Mouse (Mus musculus) kidney, embryonic 16.5 days (tissue): ENCODE data around the gene Zcchc4. TPM values are rescaled to one million over a fixed set of nuclear protein-coding genes. Genes with fewer than 3 reads are reported as not detected.

Experiments used
- ATAC-seq: fragments of 200-750 bp; cut with Nextera tagmentation; 2 replicates; pipeline ENCODE4 v1.8.0; 2017; ENCODE audit warnings: moderate TSS enrichment; ENCODE audit not compliant: low FRiP score, low TSS enrichment
- H3K27ac ChIP-seq: fragments of 300-500 bp; sonication (generic); 2 replicates; pipeline ENCODE4 v1.5.1; 2014; ENCODE audit warnings: low read length
- H3K27me3 ChIP-seq: fragments of 300-500 bp; sonication (generic); 2 replicates; pipeline ENCODE4 v1.6.1; 2014; ENCODE audit warnings: low read length, control low read depth, mixed read lengths; ENCODE audit not compliant: insufficient read depth
- H3K36me3 ChIP-seq: fragments of 300-500 bp; sonication (generic); 2 replicates; pipeline ENCODE4 v1.6.1; 2014; ENCODE audit warnings: low read length, control low read depth, mixed read lengths; ENCODE audit not compliant: insufficient read depth
- H3K4me1 ChIP-seq: fragments of 300-500 bp; sonication (generic); 2 replicates; pipeline ENCODE4 v1.6.1; 2014; ENCODE audit warnings: low read length, control low read depth, mixed read lengths; ENCODE audit not compliant: insufficient read depth
- H3K4me2 ChIP-seq: fragments of 300-500 bp; sonication (generic); replicated peaks from 2 replicates; pipeline ENCODE4 v1.6.1; 2014; ENCODE audit warnings: low read depth, low read length
- H3K4me3 ChIP-seq: fragments of 300-500 bp; sonication (generic); 2 replicates; pipeline ENCODE4 v1.5.1; 2014; ENCODE audit warnings: mild to moderate bottlenecking, low read length
- H3K9ac ChIP-seq: fragments of 300-500 bp; sonication (generic); replicated peaks from 2 replicates; pipeline ENCODE4 v1.6.1; 2014; ENCODE audit warnings: low read length
- H3K9me3 ChIP-seq: fragments of 300-500 bp; sonication (generic); 2 replicates; pipeline ENCODE4 v1.6.1; 2016; ENCODE audit warnings: low read length, control low read depth
- WGBS: fragments of 180-500 bp; shearing (Covaris S2); extraction: QIAGEN DNeasy Blood & Tissue Kit; methylation state at CpG from one replicate; pipeline ENCODE4 v1.1.7; 2014; 5-methylcytosine and 5-hydroxymethylcytosine counted together
- polyA plus RNA-seq: library from polyadenylated mRNA; unstranded; fragments of >200 nt; fragmentation: Nextera tagmentation; extraction: Ambion mirVana; gene quantifications from 2 replicates; pipeline ENCODE4 v1.2.1, GENCODE M21; 2015

The Zcchc4 gene
- polyA plus RNA-seq, 1 experiment from 2014 or later, result 15.8 TPM

GRCm38 (mm10) chr5:52813312-52813711 lies 38.1 kb downstream of the Zcchc4 start:
- H3K4me1 ChIP-seq, result no peaks in the 10 kb centered on the region
- ATAC-seq, result no peak
- no peak overlapping the region for H3K9ac ChIP-seq
- 94% methylated on average over 7 of the region's 7 CpGs for WGBS
- no peaks in the 10 kb centered on the region for H3K27me3 ChIP-seq
- H3K4me2 ChIP-seq, result no peak overlapping the region
- H3K27ac ChIP-seq, result no peak overlapping the region
- H3K9me3 ChIP-seq, result no peaks in the 10 kb centered on the region
- no peak overlapping the region for H3K4me3 ChIP-seq
- H3K36me3 ChIP-seq, result 0 out of 2 replicates have a peak, but pooled peaks cover 8% of the 10 kb centered on the region

GRCm38 (mm10) chr5:52818676-52819075 lies 43.5 kb downstream of the Zcchc4 start:
- Histone ChIP-seq H3K27me3 (no peaks in the 10 kb centered on the region), H3K4me1 (no peaks in the 10 kb centered on the region), H3K36me3 (peaks cover 7% of the 10 kb centered on the region; the same call in 1 of the 2 replicates), H3K4me2 (no peak overlapping the region), H3K9ac (no peak overlapping the region), H3K27ac (no peak overlapping the region), H3K9me3 (no peaks in the 10 kb centered on the region), H3K4me3 (no peak overlapping the region)
- no peak for ATAC-seq
- 88% methylated on average over 7 of the region's 7 CpGs for WGBS

GRCm38 (mm10) chr5:52821691-52822090 lies 46.5 kb downstream of the Zcchc4 start:
- no peaks in the 10 kb centered on the region for H3K27me3 ChIP-seq
- 36% methylated on average over 3 of the region's 3 CpGs for WGBS
- H3K9ac ChIP-seq, result no peak overlapping the region
- H3K4me1 ChIP-seq, result no peaks in the 10 kb centered on the region
- no peaks in the 10 kb centered on the region for H3K9me3 ChIP-seq
- no peak overlapping the region for H3K4me2 ChIP-seq
- H3K36me3 ChIP-seq, result peaks cover 4% of the 10 kb centered on the region; the same call in 1 of the 2 replicates
- ATAC-seq, result no peak
- no peak overlapping the region for H3K27ac ChIP-seq
- no peak overlapping the region for H3K4me3 ChIP-seq

- WGBS, result 30% methylated on average over 4 of the region's 4 CpGs
- ATAC-seq, result no peak
Observed at GRCm38 (mm10) chr5:52827923-52828322, 52.7 kb downstream of the Zcchc4 start.

GRCm38 (mm10) chr5:52833005-52833404 lies 57.8 kb downstream of the Zcchc4 start:
- no peaks in the 10 kb centered on the region for H3K27me3 ChIP-seq
- H3K4me1 ChIP-seq, result peaks cover 23% of the 10 kb centered on the region
- H3K36me3 ChIP-seq, result 0 out of 2 replicates have a peak, but pooled peaks cover 5% of the 10 kb centered on the region
- no peaks in the 10 kb centered on the region for H3K9me3 ChIP-seq
- peak overlapping the region; percentile 41; the same call in 1 of the 2 replicates for H3K9ac ChIP-seq
- no peak for ATAC-seq
- peak overlapping the region; percentile 92 for H3K27ac ChIP-seq
- H3K4me2 ChIP-seq, result peak overlapping the region; percentile 89
- peak overlapping the region; percentile 93 for H3K4me3 ChIP-seq

More at GRCm38 (mm10) chr5:52827923-52828322, 52.7 kb downstream of the Zcchc4 start:
- Histone ChIP-seq H3K27ac (no peak overlapping the region), H3K4me2 (no peak overlapping the region), H3K27me3 (no peaks in the 10 kb centered on the region), H3K4me1 (peaks cover 3% of the 10 kb centered on the region; the same call in 1 of the 2 replicates), H3K4me3 (no peak overlapping the region), H3K36me3 (peaks cover 4% of the 10 kb centered on the region; the same call in 1 of the 2 replicates), H3K9ac (no peak overlapping the region), H3K9me3 (no peaks in the 10 kb centered on the region)

- Histone ChIP-seq H3K27me3 (no peaks in the 10 kb centered on the region), H3K4me1 (peaks cover 23% of the 10 kb centered on the region), H3K4me2 (peak within 1 kb of the TSS; percentile 89), H3K9me3 (no peaks in the 10 kb centered on the region), H3K36me3 (0 out of 2 replicates have a peak, but pooled peaks cover 6% of the 10 kb centered on the region), H3K9ac (peak within 1 kb of the TSS; percentile 95), H3K4me3 (peak within 1 kb of the TSS; percentile 93), H3K27ac (peak within 1 kb of the TSS; percentile 93)
- peak; percentile 100 for ATAC-seq
- under 1% methylated on average over 43 of the region's 50 CpGs for WGBS
Observed at GRCm38 (mm10) chr5:52833761-52834274, 58.6 kb downstream of the Zcchc4 start, which contains the start of gene Anapc4. Gene Anapc4, plus strand, starts transcription at chr5:52834012.

GRCm38 (mm10) chr5:52834386-52834785 lies 59.2 kb downstream of the Zcchc4 start:
- ATAC-seq, result no peak; the same call in 1 of the 2 replicates
- WGBS, result 6% methylated on average over 8 of the region's 8 CpGs
- Histone ChIP-seq H3K4me1 (peaks cover 23% of the 10 kb centered on the region), H3K4me2 (peak overlapping the region; percentile 89), H3K27me3 (no peaks in the 10 kb centered on the region), H3K4me3 (peak overlapping the region; percentile 93), H3K36me3 (0 out of 2 replicates have a peak, but pooled peaks cover 8% of the 10 kb centered on the region), H3K27ac (peak overlapping the region; percentile 93), H3K9me3 (no peaks in the 10 kb centered on the region), H3K9ac (peak overlapping the region; percentile 95)

GRCm38 (mm10) chr5:52844319-52844718 lies 69.1 kb downstream of the Zcchc4 start:
- Histone ChIP-seq H3K4me2 (no peak overlapping the region), H3K27ac (no peak overlapping the region), H3K4me3 (no peak overlapping the region), H3K36me3 (peaks cover 54% of the 10 kb centered on the region), H3K9me3 (no peaks in the 10 kb centered on the region), H3K4me1 (no peaks in the 10 kb centered on the region), H3K27me3 (no peaks in the 10 kb centered on the region), H3K9ac (no peak overlapping the region)
- ATAC-seq, result no peak
- 94% methylated on average over 7 of the region's 7 CpGs for WGBS

- Histone ChIP-seq H3K36me3 (peaks cover 56% of the 10 kb centered on the region), H3K9me3 (no peaks in the 10 kb centered on the region)
- 92% methylated on average over 5 of the region's 5 CpGs for WGBS
Observed at GRCm38 (mm10) chr5:52855727-52856126, 80.5 kb downstream of the Zcchc4 start.

GRCm38 (mm10) chr5:52864446-52864845 lies 89.2 kb downstream of the Zcchc4 start:
- Histone ChIP-seq H3K27me3 (no peaks in the 10 kb centered on the region), H3K4me1 (no peaks in the 10 kb centered on the region), H3K36me3 (peaks cover 69% of the 10 kb centered on the region), H3K9ac (no peak overlapping the region), H3K4me3 (no peak overlapping the region), H3K27ac (no peak overlapping the region), H3K9me3 (no peaks in the 10 kb centered on the region), H3K4me2 (no peak overlapping the region)
- no peak for ATAC-seq
- 77% methylated on average over 8 of the region's 8 CpGs for WGBS

More at GRCm38 (mm10) chr5:52855727-52856126, 80.5 kb downstream of the Zcchc4 start:
- ATAC-seq, result no peak
- H3K4me2 ChIP-seq, result no peak overlapping the region
- no peak overlapping the region for H3K9ac ChIP-seq
- no peaks in the 10 kb centered on the region for H3K27me3 ChIP-seq
- no peaks in the 10 kb centered on the region for H3K4me1 ChIP-seq
- H3K4me3 ChIP-seq, result no peak overlapping the region
- H3K27ac ChIP-seq, result no peak overlapping the region
